Mouse (Mus musculus): ENCODE data around the gene Lbhd2.

GRCm38 (mm10) chr12:111434164-111434744, 27.6 kb downstream of the Lbhd2 start:
- TF ChIP-seq POLR2A (IDR thresholded peaks at IDR 0.05; ENCODE audit: borderline replicate concordance, extremely low read depth, insufficient read depth, insufficient read length, poor library complexity, severe bottlenecking) (no peak), CTCF (IDR thresholded peaks at IDR 0.05; ENCODE audit: borderline replicate concordance, extremely low read depth, insufficient read depth, insufficient read length) (no peak)
